27 mouse cellular contexts compared by ENCODE assay signal in the genomic region with DNA sequence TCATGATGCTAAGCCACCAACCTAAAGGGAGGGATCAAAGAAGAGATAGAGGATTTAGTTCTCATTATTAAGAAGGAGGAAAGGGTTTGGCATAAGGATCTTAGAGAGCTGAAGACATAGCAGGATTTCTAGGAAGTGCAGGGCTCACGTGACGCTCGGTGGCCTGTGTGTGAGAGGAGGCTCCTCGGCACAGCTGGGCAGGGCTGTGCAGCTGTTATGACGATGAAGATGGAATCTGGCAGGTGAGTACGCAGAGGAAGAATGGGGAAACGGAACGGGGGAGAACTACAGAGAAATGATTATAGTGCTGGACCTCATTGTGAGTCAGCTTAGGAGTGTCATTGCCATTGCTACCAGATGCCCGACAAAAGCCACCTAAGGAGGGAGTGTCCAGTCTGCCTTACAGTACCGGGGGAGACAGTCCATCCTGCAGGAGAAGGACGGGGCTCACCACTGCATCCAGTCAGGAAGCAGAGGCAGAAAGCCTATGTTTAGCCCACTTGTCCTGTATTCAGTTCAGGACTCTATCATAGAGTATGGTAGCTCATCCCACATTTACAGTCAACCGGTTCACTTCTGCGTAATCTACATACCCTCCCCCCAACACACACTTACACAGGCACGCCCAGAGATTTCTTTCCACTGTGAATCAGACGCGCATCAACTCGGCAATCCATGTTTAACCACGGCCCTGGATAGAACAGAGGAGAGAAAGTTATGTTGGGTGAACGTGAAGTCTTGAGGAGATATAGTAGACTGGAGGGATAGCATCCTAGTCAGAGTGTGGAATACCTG. TPM values are rescaled to one million over a fixed set of nuclear protein-coding genes. Genes with fewer than 3 reads are reported as not detected.
DNase-seq lines count a peak whose midpoint lies in the region; ATAC-seq and TF ChIP-seq lines count a peak whose summit lies in the region.
"Had no signal": no experiment of that assay in that cellular context is flagged by ENCODE, and none has a peak within 500 bp of the region (broad histone marks: within the 10 kb centered on the region; RNA-seq: fewer than 3 reads in every experiment).

No protein-coding gene starts in this region.

- TF ChIP-seq CTCF in MEL (IDR thresholded peaks at IDR 0.05 in 2 of 3, conservative IDR thresholded peaks at IDR 0.05 in 1 of 3; ENCODE audit: control insufficient read depth in 1 of 3, insufficient read depth in 1 of 3, low read depth in 2 of 3, low read length in 3 of 3, poor library complexity in 1 of 3, severe bottlenecking in 1 of 3) = no peak
- no peak for TF ChIP-seq CTCF in liver, postnatal 0 days (IDR thresholded peaks at IDR 0.05; ENCODE audit: low read depth)

- peaks cover 6 to 13% of the 10 kb centered on the region in 2 experiments for H3K4me1 ChIP-seq in MEL (ENCODE audit: control insufficient read depth in 1 of 2, insufficient read depth in 2 of 2, low read length in 2 of 2)
- no peaks in the 10 kb centered on the region for H3K4me1 ChIP-seq in limb, embryonic 11.5 days (ENCODE audit: control insufficient read depth, insufficient read depth, low read length)
- H3K4me1 ChIP-seq in liver, postnatal 0 days (ENCODE audit: insufficient read depth) = peaks cover 3% of the 10 kb centered on the region; the same call in 1 of the 2 replicates
- H3K4me1 ChIP-seq in forebrain, embryonic 15.5 days = no peaks in the 10 kb centered on the region
- H3K4me1 ChIP-seq: embryonic facial prominence, embryonic 10.5 days; heart, embryonic 10.5 days; hindbrain, embryonic 10.5 days; limb, embryonic 12.5 days; midbrain, embryonic 13.5 days; neural tube, embryonic 13.5 days had no signal

- peak; percentile 2 for DNase-seq in kidney, postnatal 10 days
- no peak for DNase-seq in kidney, postnatal 14 days
- no peak for DNase-seq in MEL (ENCODE audit: low read depth, low spot score)
- DNase-seq in limb, embryonic 11.5 days (ENCODE audit: low spot score) = peak; percentile 20
- peak; percentile 6 for DNase-seq in liver, postnatal 0 days
- DNase-seq in thymus, postnatal 4 days = no peak
- DNase-seq in urinary bladder, adult 2 months (ENCODE audit: low spot score) = no peak
- DNase-seq: adrenal gland, adult 2 months; cerebellum, adult 11 months; cerebellum, postnatal 10 days; gastrocnemius, adult 2 months; kidney, adult 11 months; lung, adult 2 months; lung, postnatal 14 days; right cerebral cortex, adult 18-20 months; thymus, postnatal 14 days had no signal

- H3K9ac ChIP-seq in MEL (ENCODE audit: control insufficient read depth, low read depth, low read length, poor library complexity, severe bottlenecking) = no peak overlapping the region
- H3K9ac ChIP-seq in limb, embryonic 11.5 days (ENCODE audit: low read length) = no peak overlapping the region
- no peak overlapping the region for H3K9ac ChIP-seq in liver, postnatal 0 days (replicated peaks)
- H3K9ac ChIP-seq in forebrain, embryonic 15.5 days (replicated peaks) = no peak overlapping the region
- H3K9ac ChIP-seq: limb, embryonic 12.5 days; midbrain, embryonic 13.5 days; neural tube, embryonic 13.5 days had no signal

- no peak for TF ChIP-seq POLR2A in MEL (IDR thresholded peaks at IDR 0.05; ENCODE audit: control insufficient read depth in 1 of 2, insufficient read depth in 1 of 2, low read depth in 1 of 2, low read length in 2 of 2, poor library complexity in 1 of 2)

- H3K9me3 ChIP-seq in MEL (replicated peaks; ENCODE audit: insufficient read depth, low read length) = no peaks in the 10 kb centered on the region
- H3K9me3 ChIP-seq in limb, embryonic 11.5 days (ENCODE audit: control insufficient read depth, low read length) = no peaks in the 10 kb centered on the region
- H3K9me3 ChIP-seq in liver, postnatal 0 days (ENCODE audit: low read length) = no peaks in the 10 kb centered on the region
- no peaks in the 10 kb centered on the region for H3K9me3 ChIP-seq in forebrain, embryonic 15.5 days
- H3K9me3 ChIP-seq: G1E; heart, embryonic 10.5 days; hindbrain, embryonic 10.5 days; midbrain, embryonic 13.5 days; neural tube, embryonic 13.5 days had no signal

- TF ChIP-seq RAD21 in MEL (IDR thresholded peaks at IDR 0.05; ENCODE audit: low read depth, low read length) = no peak

- no peak overlapping the region for H3K27ac ChIP-seq in MEL (ENCODE audit: control insufficient read depth, low read depth, low read length)
- H3K27ac ChIP-seq in limb, embryonic 11.5 days (replicated peaks; ENCODE audit: low read depth, low read length) = no peak overlapping the region
- no peak overlapping the region for H3K27ac ChIP-seq in liver, postnatal 0 days (ENCODE audit: low read depth)
- no peak overlapping the region for H3K27ac ChIP-seq in forebrain, embryonic 15.5 days (replicated peaks)
- H3K27ac ChIP-seq: embryonic facial prominence, embryonic 10.5 days; gastrocnemius, adult 2 months; heart, embryonic 10.5 days; hindbrain, embryonic 10.5 days; hindbrain, postnatal 0 days; kidney, postnatal 0 days; limb, embryonic 12.5 days; midbrain, embryonic 13.5 days; neural tube, embryonic 13.5 days had no signal

- H3K36me3 ChIP-seq in MEL (ENCODE audit: control insufficient read depth in 1 of 2, insufficient read depth in 2 of 2, low read length in 2 of 2) = peaks cover 0 to 9% of the 10 kb centered on the region in 2 experiments; a peak in 2 of 4 replicates
- no peaks in the 10 kb centered on the region for H3K36me3 ChIP-seq in limb, embryonic 11.5 days (ENCODE audit: control insufficient read depth, insufficient read depth, low read length)
- no peaks in the 10 kb centered on the region for H3K36me3 ChIP-seq in liver, postnatal 0 days (replicated peaks; ENCODE audit: insufficient read depth, low read length)
- no peaks in the 10 kb centered on the region for H3K36me3 ChIP-seq in forebrain, embryonic 15.5 days
- H3K36me3 ChIP-seq: embryonic facial prominence, embryonic 10.5 days; G1E; heart, embryonic 10.5 days; hindbrain, embryonic 10.5 days; limb, embryonic 12.5 days; midbrain, embryonic 13.5 days; neural tube, embryonic 13.5 days had no signal

- no peak for TF ChIP-seq EP300 in MEL (IDR thresholded peaks at IDR 0.05; ENCODE audit: low read depth in 1 of 2, low read length in 2 of 2)
- no peak for TF ChIP-seq EP300 in liver, postnatal 0 days (IDR thresholded peaks at IDR 0.05; ENCODE audit: low read depth)

- H3K4me3 ChIP-seq in MEL (ENCODE audit: control insufficient read depth in 1 of 2, insufficient read depth in 1 of 2, low read depth in 2 of 2, low read length in 2 of 2) = no peak overlapping the region
- no peak overlapping the region for H3K4me3 ChIP-seq in limb, embryonic 11.5 days (ENCODE audit: low read depth, low read length)
- no peak overlapping the region for H3K4me3 ChIP-seq in liver, postnatal 0 days (ENCODE audit: low read depth, low read length)
- no peak overlapping the region for H3K4me3 ChIP-seq in forebrain, embryonic 15.5 days
- H3K4me3 ChIP-seq: embryonic facial prominence, embryonic 10.5 days; gastrocnemius, adult 2 months; heart, embryonic 10.5 days; hindbrain, embryonic 10.5 days; limb, embryonic 12.5 days; midbrain, embryonic 13.5 days; neural tube, embryonic 13.5 days had no signal

- no peak for ATAC-seq in limb, embryonic 11.5 days (ENCODE audit: insufficient number of reproducible peaks, low FRiP score, low TSS enrichment, low read depth)
- ATAC-seq in liver, postnatal 0 days = no peak
- no peak for ATAC-seq in forebrain, embryonic 15.5 days (replicated peaks)
- ATAC-seq: hindbrain, postnatal 0 days; midbrain, embryonic 13.5 days had no signal

- H3K79me2 ChIP-seq in MEL (ENCODE audit: control insufficient read depth, insufficient read depth, low read length, poor library complexity) = no peaks in the 10 kb centered on the region

- 87% methylated on average over 19 of the region's 19 CpGs for WGBS in limb, embryonic 11.5 days
- 81% methylated on average over 19 of the region's 19 CpGs for WGBS in liver, postnatal 0 days (ENCODE audit: insufficient replicate concordance)
- 88% methylated on average over 19 of the region's 19 CpGs for WGBS in forebrain, embryonic 15.5 days

- H3K4me2 ChIP-seq in limb, embryonic 11.5 days (ENCODE audit: low read depth, severe bottlenecking) = no peak overlapping the region
- H3K4me2 ChIP-seq in liver, postnatal 0 days (ENCODE audit: low read depth, low read length) = no peak overlapping the region
- no peak overlapping the region for H3K4me2 ChIP-seq in forebrain, embryonic 15.5 days (replicated peaks)
- H3K4me2 ChIP-seq: limb, embryonic 12.5 days; midbrain, embryonic 13.5 days; neural tube, embryonic 13.5 days had no signal

- no peaks in the 10 kb centered on the region for H3K27me3 ChIP-seq in MEL (ENCODE audit: control insufficient read depth in 1 of 2, insufficient read depth in 2 of 2, low read length in 2 of 2)
- no peaks in the 10 kb centered on the region for H3K27me3 ChIP-seq in limb, embryonic 11.5 days (ENCODE audit: control insufficient read depth, insufficient read depth, low read length)
- H3K27me3 ChIP-seq in liver, postnatal 0 days (ENCODE audit: insufficient read depth, low read length) = no peaks in the 10 kb centered on the region
- H3K27me3 ChIP-seq in forebrain, embryonic 15.5 days = no peaks in the 10 kb centered on the region
- H3K27me3 ChIP-seq: CH12.LX; limb, embryonic 12.5 days; midbrain, embryonic 13.5 days; neural tube, embryonic 13.5 days had no signal

TF ChIP-seq in MEL, 35 proteins besides CTCF, POLR2A, EP300 and RAD21:
- TF ChIP-seq POLR2AphosphoS5 (IDR thresholded peaks at IDR 0.05; ENCODE audit: borderline replicate concordance, low read depth, low read length) = no peak
- no peak for TF ChIP-seq MAFK (IDR thresholded peaks at IDR 0.05; ENCODE audit: borderline replicate concordance, low read depth, low read length)
- no peak for TF ChIP-seq GATA1 (IDR thresholded peaks at IDR 0.05; ENCODE audit: low read depth, low read length)
- TF ChIP-seq USF1 (IDR thresholded peaks at IDR 0.05; ENCODE audit: low read depth, low read length) = peak; percentile 62

RNA-seq across cellular contexts. Expression of a gene that starts 37.8 kb away (rescaled TPM):
- 22.4 and 24.4 TPM in 2 replicates for total RNA-seq in MEL (2012; rRNA removed)
- polyA plus RNA-seq in MEL (2012; ENCODE audit: insufficient read depth in 1 of 2, insufficient read length in 2 of 2, low read depth in 1 of 2, low replicate concordance in 2 of 2, missing spikeins in 1 of 2) = 10 to 100 TPM in 1 of 2 experiments, not detected in 1; 32.1 TPM
- polyA plus RNA-seq in limb, embryonic 11.5 days (2014; fragmentation: Nextera tagmentation; extraction: Ambion mirVana) = 48.1 and 54.8 TPM in 2 replicates
- polyA plus RNA-seq in liver, postnatal 0 days (2015; fragmentation: Nextera tagmentation; extraction: Ambion mirVana) = 34.0 and 44.5 TPM in 2 replicates
- polyA plus RNA-seq in forebrain, embryonic 15.5 days (2015; fragmentation: Nextera tagmentation; extraction: Ambion mirVana) = 35.9 and 38.4 TPM in 2 replicates
- polyA plus RNA-seq in urinary bladder, adult 2 months (2012; rRNA removed) = 13.7 and 18.8 TPM in 2 replicates

Comparison
In these comparisons a context has a peak if more than half of its experiments do, and no peak if none do; other contexts are left out.
1. DNase-seq: peak in kidney, postnatal 10 days (single experiment), limb, embryonic 11.5 days (single experiment) and liver, postnatal 0 days (single experiment); none in kidney, postnatal 14 days (single experiment), MEL (single experiment), thymus, postnatal 4 days (single experiment) and urinary bladder, adult 2 months (single experiment).